Mouse (Mus musculus) midbrain, embryonic 11.5 days (tissue): ENCODE measurements around the gene Serpinb1a. TPM values are rescaled to one million over a fixed set of nuclear protein-coding genes. Genes with fewer than 3 reads are reported as not detected.

Experiments used
- ATAC-seq: fragments of 200-750 bp; cut with Nextera tagmentation; 2 replicates; pipeline ENCODE4 v1.8.0; 2017; ENCODE audit warnings: moderate TSS enrichment, moderate library complexity; ENCODE audit not compliant: low FRiP score
- DNase-seq: peaks from one replicate; pipeline ENCODE4 v3.0.0; 2015; ENCODE audit warnings: low spot score; ENCODE audit errors: missing footprints
- H3K27ac ChIP-seq: fragments of 300-500 bp; sonication (generic); 2 replicates; pipeline ENCODE4 v1.5.1; 2014; ENCODE audit warnings: low read depth, low read length
- H3K27me3 ChIP-seq: fragments of 300-500 bp; sonication (generic); 2 replicates; pipeline ENCODE4 v1.6.1; 2014; ENCODE audit warnings: mild to moderate bottlenecking, low read length, moderate library complexity, mixed read lengths; ENCODE audit not compliant: control insufficient read depth, insufficient read depth
- H3K36me3 ChIP-seq: fragments of 300-500 bp; sonication (generic); 2 replicates; pipeline ENCODE4 v1.6.1; 2014; ENCODE audit warnings: mild to moderate bottlenecking, low read length, moderate library complexity, mixed read lengths; ENCODE audit not compliant: control insufficient read depth, insufficient read depth
- H3K4me1 ChIP-seq: fragments of 300-500 bp; sonication (generic); 2 replicates; pipeline ENCODE4 v1.6.1; 2014; ENCODE audit warnings: low read length; ENCODE audit not compliant: control insufficient read depth, insufficient read depth
- H3K4me2 ChIP-seq: fragments of 300-500 bp; sonication (generic); 2 replicates; pipeline ENCODE4 v1.6.1; 2014; ENCODE audit warnings: mild to moderate bottlenecking, moderate library complexity
- H3K4me3 ChIP-seq: fragments of 300-500 bp; sonication (generic); 2 replicates; pipeline ENCODE4 v1.5.1; 2014; ENCODE audit warnings: low read depth, low read length
- H3K9ac ChIP-seq: fragments of 300-500 bp; sonication (generic); 2 replicates; pipeline ENCODE4 v1.6.1; 2014; ENCODE audit warnings: low read length
- H3K9me3 ChIP-seq: fragments of 300-500 bp; sonication (generic); 2 replicates; pipeline ENCODE4 v1.6.1; 2016; ENCODE audit warnings: low read length; ENCODE audit not compliant: control insufficient read depth
- WGBS: fragments of 180-500 bp; shearing (Covaris S2); extraction: QIAGEN DNeasy Blood & Tissue Kit; methylation state at CpG from one replicate; pipeline ENCODE4 v1.1.7; 2014; 5-methylcytosine and 5-hydroxymethylcytosine counted together
- polyA plus RNA-seq: library from polyadenylated mRNA; unstranded; fragments of >200 nt; fragmentation: Nextera tagmentation; extraction: Ambion mirVana; gene quantifications from 2 replicates; pipeline ENCODE4 v1.2.1, GENCODE M21; 2014

Gene Serpinb1a
- polyA plus RNA-seq, 1 experiment from 2014 or later: 2.9 TPM

GRCm38 (mm10) chr13:32850156-32850555, 829 bp downstream of the Serpinb1a start:
- Histone ChIP-seq H3K4me3 (no peak overlapping the region), H3K27me3 (peaks cover 23% of the 10 kb centered on the region), H3K9ac (no peak overlapping the region), H3K36me3 (no peaks in the 10 kb centered on the region), H3K27ac (no peak overlapping the region), H3K9me3 (no peaks in the 10 kb centered on the region), H3K4me1 (no peaks in the 10 kb centered on the region; the same call in none of the 2 replicates), H3K4me2 (no peak overlapping the region)
- ATAC-seq (no peak), DNase-seq (no peak)
- whole genome bisulfite sequencing: 63% methylated on average over 1 of the region's 1 CpGs

GRCm38 (mm10) chr13:32849531-32850123, 1.4 kb downstream of the Serpinb1a start:
- ATAC-seq: no peak
- Histone ChIP-seq H3K4me2 (no peak overlapping the region), H3K9ac (no peak overlapping the region), H3K27me3 (peaks cover 19% of the 10 kb centered on the region), H3K4me3 (no peak overlapping the region), H3K4me1 (no peaks in the 10 kb centered on the region; the same call in none of the 2 replicates), H3K27ac (no peak overlapping the region), H3K36me3 (no peaks in the 10 kb centered on the region), H3K9me3 (no peaks in the 10 kb centered on the region)
- DNase-seq: no peak

DNA sequence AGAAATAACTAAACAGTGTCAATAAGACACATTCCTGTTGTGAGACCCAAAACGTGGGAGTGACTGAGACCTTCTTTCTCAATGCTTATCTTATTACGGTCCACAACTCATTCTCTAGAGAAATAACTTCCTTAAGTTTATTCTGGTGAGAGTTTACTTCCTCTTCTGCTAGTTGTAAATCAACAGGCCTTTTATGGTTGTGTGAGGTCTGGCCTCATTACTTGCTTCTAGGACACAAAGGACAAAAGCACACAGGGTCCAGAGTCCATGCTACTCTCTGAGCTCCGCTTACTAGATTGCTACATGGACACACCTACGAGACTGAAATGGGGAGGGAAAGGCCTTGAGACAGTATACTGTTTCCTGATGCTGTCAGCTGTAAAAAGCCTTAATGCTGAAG, 1.9 kb downstream of the Serpinb1a start:
- Histone ChIP-seq H3K9me3 (no peaks in the 10 kb centered on the region), H3K27ac (no peak overlapping the region), H3K4me3 (no peak overlapping the region), H3K4me1 (no peaks in the 10 kb centered on the region; the same call in none of the 2 replicates), H3K36me3 (no peaks in the 10 kb centered on the region), H3K27me3 (peaks cover 16% of the 10 kb centered on the region), H3K9ac (no peak overlapping the region), H3K4me2 (no peak overlapping the region)
- 70% methylated on average over 4 of the region's 4 CpGs for WGBS
- ATAC-seq (no peak), DNase-seq (no peak)

DNA sequence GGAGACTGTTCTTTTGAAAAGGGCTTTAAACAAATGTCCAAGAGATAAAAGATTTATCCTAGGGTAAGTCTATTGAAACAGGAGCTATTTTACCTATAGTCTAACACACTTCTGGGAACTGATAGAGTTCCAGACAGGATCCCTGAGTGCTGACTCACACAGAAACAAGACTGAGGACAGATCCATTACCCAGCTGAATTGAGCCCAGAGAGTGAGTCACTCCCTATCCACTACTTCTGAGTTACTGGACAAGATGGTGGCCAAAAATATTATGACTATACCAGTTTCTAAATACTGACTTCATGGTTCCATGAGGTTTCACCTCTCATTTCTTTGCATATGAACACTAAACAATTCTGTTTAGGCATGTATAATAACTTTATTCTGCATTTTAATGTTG, 4.8 kb downstream of the Serpinb1a start:
- DNase-seq (no peak), ATAC-seq (no peak)
- Histone ChIP-seq H3K4me1 (no peaks in the 10 kb centered on the region), H3K9ac (no peak overlapping the region), H3K4me3 (no peak overlapping the region), H3K36me3 (no peaks in the 10 kb centered on the region), H3K9me3 (no peaks in the 10 kb centered on the region), H3K4me2 (no peak overlapping the region), H3K27me3 (peaks cover 12% of the 10 kb centered on the region), H3K27ac (no peak overlapping the region)

- Histone ChIP-seq H3K4me3 (no peak overlapping the region), H3K9me3 (no peaks in the 10 kb centered on the region), H3K36me3 (no peaks in the 10 kb centered on the region), H3K9ac (no peak overlapping the region), H3K4me2 (no peak overlapping the region), H3K27ac (no peak overlapping the region), H3K27me3 (no peaks in the 10 kb centered on the region), H3K4me1 (no peaks in the 10 kb centered on the region)
- no peak for DNase-seq
- ATAC-seq: no peak
- 92% methylated on average over 3 of the region's 3 CpGs for WGBS
Observed at GRCm38 (mm10) chr13:32841349-32841748, 9.6 kb downstream of the Serpinb1a start.

- Histone ChIP-seq H3K4me1 (no peaks in the 10 kb centered on the region), H3K9ac (no peak overlapping the region), H3K9me3 (no peaks in the 10 kb centered on the region), H3K27ac (no peak overlapping the region), H3K27me3 (no peaks in the 10 kb centered on the region), H3K4me2 (no peak overlapping the region), H3K4me3 (no peak overlapping the region), H3K36me3 (no peaks in the 10 kb centered on the region)
- 40% methylated on average over 1 of the region's 1 CpGs for WGBS
- no peak for ATAC-seq
- no peak for DNase-seq
Observed at GRCm38 (mm10) chr13:32839314-32839713, 11.7 kb downstream of the Serpinb1a start.

DNA sequence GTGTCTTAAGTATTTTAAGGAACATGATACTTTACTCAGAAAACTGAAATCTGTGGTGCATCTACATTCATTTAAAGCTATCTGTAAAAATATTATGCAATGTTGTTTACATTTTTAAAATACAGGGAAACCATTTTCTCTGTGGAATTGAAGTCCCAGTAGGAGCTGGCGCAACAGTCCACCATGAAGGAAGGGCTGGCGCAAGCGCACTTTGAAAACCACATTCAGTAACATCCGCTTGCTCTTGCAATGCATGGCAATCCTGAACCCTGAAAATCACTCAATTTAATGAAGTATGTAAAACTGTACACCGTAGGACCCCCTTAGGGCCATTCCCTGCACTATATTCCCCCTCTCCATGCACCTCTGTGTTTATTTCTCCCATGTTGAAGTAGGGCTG, 16.5 kb downstream of the Serpinb1a start:
- Histone ChIP-seq H3K27me3 (no peaks in the 10 kb centered on the region), H3K9ac (no peak overlapping the region), H3K27ac (no peak overlapping the region), H3K4me2 (no peak overlapping the region), H3K4me1 (no peaks in the 10 kb centered on the region), H3K9me3 (no peaks in the 10 kb centered on the region), H3K4me3 (no peak overlapping the region), H3K36me3 (no peaks in the 10 kb centered on the region)
- ATAC-seq (no peak), DNase-seq (no peak)
- WGBS: 92% methylated on average over 5 of the region's 5 CpGs

- no peaks in the 10 kb centered on the region for H3K36me3 ChIP-seq
- H3K9ac ChIP-seq: no peak overlapping the region
- no peak for DNase-seq
- H3K27me3 ChIP-seq: no peaks in the 10 kb centered on the region
- no peak overlapping the region for H3K4me3 ChIP-seq
- H3K9me3 ChIP-seq: no peaks in the 10 kb centered on the region
- H3K27ac ChIP-seq: no peak overlapping the region
- no peak for ATAC-seq
- 79% methylated on average over 6 of the region's 6 CpGs for WGBS
- H3K4me2 ChIP-seq: no peak overlapping the region
- H3K4me1 ChIP-seq: no peaks in the 10 kb centered on the region
Observed at GRCm38 (mm10) chr13:32833237-32833636, 17.7 kb downstream of the Serpinb1a start.

GRCm38 (mm10) chr13:32832776-32833175, 18.2 kb downstream of the Serpinb1a start:
- Histone ChIP-seq H3K4me2 (no peak overlapping the region), H3K4me3 (no peak overlapping the region), H3K36me3 (no peaks in the 10 kb centered on the region), H3K9me3 (no peaks in the 10 kb centered on the region), H3K9ac (no peak overlapping the region), H3K27ac (no peak overlapping the region), H3K27me3 (no peaks in the 10 kb centered on the region), H3K4me1 (no peaks in the 10 kb centered on the region)
- WGBS: 77% methylated on average over 3 of the region's 3 CpGs
- ATAC-seq (no peak), DNase-seq (no peak)
